Mouse (Mus musculus): Measurements from ENCODE around the gene Bcl3. TPM values are rescaled to one million over a fixed set of nuclear protein-coding genes. Genes with fewer than 3 reads are reported as not detected.

The Bcl3 gene
- polyA plus RNA-seq, 1 experiment = 60.7 TPM

GRCm38 (mm10) chr7:19840371-19840770 lies 17.8 kb upstream of the Bcl3 start:
- peaks cover 40% of the 10 kb centered on the region for H3K4me1 ChIP-seq (ENCODE audit: control insufficient read depth, insufficient read depth, low read length)
- no peak overlapping the region for H3K27ac ChIP-seq (ENCODE audit: insufficient read depth, low read depth, low read length)
- no peak for TF ChIP-seq CTCF (IDR thresholded peaks at IDR 0.05; ENCODE audit: low read depth, low read length)
- H3K4me3 ChIP-seq (ENCODE audit: insufficient read depth, low read length) = no peak overlapping the region

- Histone ChIP-seq H3K27ac (ENCODE audit: insufficient read depth, low read depth, low read length) (no peak overlapping the region), H3K4me1 (ENCODE audit: control insufficient read depth, insufficient read depth, low read length) (peaks cover 32% of the 10 kb centered on the region), H3K4me3 (ENCODE audit: insufficient read depth, low read length) (no peak overlapping the region)
- TF ChIP-seq CTCF (IDR thresholded peaks at IDR 0.05; ENCODE audit: low read depth, low read length) = no peak
- no peak for TF ChIP-seq POLR2A (IDR thresholded peaks at IDR 0.05; ENCODE audit: borderline replicate concordance, low read depth, low read length)
These were observed 14.3 kb upstream of the Bcl3 start for GRCm38 (mm10) chr7:19836843-19837242.

GRCm38 (mm10) chr7:19834055-19834454 lies 11.5 kb upstream of the Bcl3 start:
- Histone ChIP-seq H3K4me1 (ENCODE audit: control insufficient read depth, insufficient read depth, low read length) (peaks cover 33% of the 10 kb centered on the region), H3K27ac (ENCODE audit: insufficient read depth, low read depth, low read length) (no peak overlapping the region), H3K4me3 (ENCODE audit: insufficient read depth, low read length) (no peak overlapping the region)
- TF ChIP-seq POLR2A (IDR thresholded peaks at IDR 0.05; ENCODE audit: borderline replicate concordance, low read depth, low read length) (no peak), CTCF (IDR thresholded peaks at IDR 0.05; ENCODE audit: low read depth, low read length) (no peak)

GRCm38 (mm10) chr7:19831837-19832236 lies 9.3 kb upstream of the Bcl3 start:
- H3K4me1 ChIP-seq (ENCODE audit: control insufficient read depth, insufficient read depth, low read length) = peaks cover 34% of the 10 kb centered on the region
- H3K27ac ChIP-seq (ENCODE audit: insufficient read depth, low read depth, low read length) = peak overlapping the region; percentile 91
- H3K4me3 ChIP-seq (ENCODE audit: insufficient read depth, low read length) = peak overlapping the region; percentile 23
- TF ChIP-seq POLR2A (IDR thresholded peaks at IDR 0.05; ENCODE audit: borderline replicate concordance, low read depth, low read length) (no peak), CTCF (IDR thresholded peaks at IDR 0.05; ENCODE audit: low read depth, low read length) (no peak)

GRCm38 (mm10) chr7:19830682-19831156 lies 8.1 kb upstream of the Bcl3 start:
- peaks cover 36% of the 10 kb centered on the region for H3K4me1 ChIP-seq (ENCODE audit: control insufficient read depth, insufficient read depth, low read length)
- peak overlapping the region; percentile 27 for H3K4me3 ChIP-seq (ENCODE audit: insufficient read depth, low read length)
- TF ChIP-seq POLR2A (IDR thresholded peaks at IDR 0.05; ENCODE audit: borderline replicate concordance, low read depth, low read length) (peak; percentile 89), CTCF (IDR thresholded peaks at IDR 0.05; ENCODE audit: low read depth, low read length) (no peak)
- peak overlapping the region; percentile 91 for H3K27ac ChIP-seq (ENCODE audit: insufficient read depth, low read depth, low read length)

- TF ChIP-seq CTCF (IDR thresholded peaks at IDR 0.05; ENCODE audit: low read depth, low read length) = no peak
- TF ChIP-seq POLR2A (IDR thresholded peaks at IDR 0.05; ENCODE audit: borderline replicate concordance, low read depth, low read length) = no peak
- Histone ChIP-seq H3K27ac (ENCODE audit: insufficient read depth, low read depth, low read length) (peak overlapping the region; percentile 78; the same call in 1 of the 2 replicates), H3K4me1 (ENCODE audit: control insufficient read depth, insufficient read depth, low read length) (peaks cover 42% of the 10 kb centered on the region), H3K4me3 (ENCODE audit: insufficient read depth, low read length) (no peak overlapping the region)
These were observed 7.1 kb upstream of the Bcl3 start for GRCm38 (mm10) chr7:19829694-19830093.

- H3K4me3 ChIP-seq (ENCODE audit: insufficient read depth, low read length) = no peak overlapping the region
- H3K27ac ChIP-seq (ENCODE audit: insufficient read depth, low read depth, low read length) = no peak overlapping the region
- TF ChIP-seq POLR2A (IDR thresholded peaks at IDR 0.05; ENCODE audit: borderline replicate concordance, low read depth, low read length) (no peak), CTCF (IDR thresholded peaks at IDR 0.05; ENCODE audit: low read depth, low read length) (no peak)
- peaks cover 46% of the 10 kb centered on the region for H3K4me1 ChIP-seq (ENCODE audit: control insufficient read depth, insufficient read depth, low read length)
These were observed 4.2 kb upstream of the Bcl3 start for GRCm38 (mm10) chr7:19826756-19827155.

- Histone ChIP-seq H3K4me1 (ENCODE audit: control insufficient read depth, insufficient read depth, low read length) (peaks cover 33% of the 10 kb centered on the region), H3K4me3 (ENCODE audit: insufficient read depth, low read length) (peak overlapping the region; percentile 63), H3K27ac (ENCODE audit: insufficient read depth, low read depth, low read length) (peak overlapping the region; percentile 100)
- TF ChIP-seq POLR2A (IDR thresholded peaks at IDR 0.05; ENCODE audit: borderline replicate concordance, low read depth, low read length) (no peak), CTCF (IDR thresholded peaks at IDR 0.05; ENCODE audit: low read depth, low read length) (no peak)
These were observed 1.8 kb upstream of the Bcl3 start for GRCm38 (mm10) chr7:19824182-19824973.

- TF ChIP-seq CTCF (IDR thresholded peaks at IDR 0.05; ENCODE audit: low read depth, low read length) (no peak), POLR2A (IDR thresholded peaks at IDR 0.05; ENCODE audit: borderline replicate concordance, low read depth, low read length) (peak; percentile 32; the same call in 1 of the 2 replicates)
- Histone ChIP-seq H3K4me3 (ENCODE audit: insufficient read depth, low read length) (peak overlapping the region; percentile 63), H3K27ac (ENCODE audit: insufficient read depth, low read depth, low read length) (peak overlapping the region; percentile 100), H3K4me1 (ENCODE audit: control insufficient read depth, insufficient read depth, low read length) (peaks cover 35% of the 10 kb centered on the region)
These were observed 949 bp upstream of the Bcl3 start for GRCm38 (mm10) chr7:19823256-19824181.

All from bone marrow macrophage, adult 2 months (primary cell).